Mouse (Mus musculus): ENCODE results near the gene Gm5800. TPM values are rescaled to one million over a fixed set of nuclear protein-coding genes. Genes with fewer than 3 reads are reported as not detected.

Gene Gm5800
- not detected for polyA plus RNA-seq (2017; shearing (Covaris generic))

GRCm38 (mm10) chr14:51717083-51717482 lies at the start of gene Gm5800:
Gene Gm5800, minus strand, starts transcription at chr14:51717183.

GRCm38 (mm10) chr14:51695368-51695767 lies 21.6 kb downstream of the Gm5800 start, which contains the start of gene Gm17079:
Gene Gm17079, minus strand, starts transcription at chr14:51695468.

Other genes with a start within 250 kb of the Gm5800 start
- not detected for gene Gm5622, start 164.4 kb downstream of the Gm5800 start, polyA plus RNA-seq (2017; shearing (Covaris generic))
- not detected for gene Gm17175, start 143.1 kb downstream of the Gm5800 start, polyA plus RNA-seq (2017; shearing (Covaris generic))
- gene Gm17174, start 125.0 kb downstream of the Gm5800 start, polyA plus RNA-seq (2017; shearing (Covaris generic)): not detected
- not detected for gene Gm17078, start 105.9 kb downstream of the Gm5800 start, polyA plus RNA-seq (2017; shearing (Covaris generic))
- gene Gm4181, start 81.5 kb downstream of the Gm5800 start, polyA plus RNA-seq (2017; shearing (Covaris generic)): not detected
- gene Gm17079, start 21.7 kb downstream of the Gm5800 start, polyA plus RNA-seq (2017; shearing (Covaris generic)): not detected
- not detected for gene Ang4, start 56.4 kb upstream of the Gm5800 start, polyA plus RNA-seq (2017; shearing (Covaris generic))
- gene AY358078, start 82.9 kb upstream of the Gm5800 start, polyA plus RNA-seq (2017; shearing (Covaris generic)): not detected
- 0.59 TPM for gene Ear6, start 136.5 kb upstream of the Gm5800 start, polyA plus RNA-seq (2017; shearing (Covaris generic))
- gene Mettl17, start 167.7 kb upstream of the Gm5800 start, polyA plus RNA-seq (2017; shearing (Covaris generic)): 38.5 TPM
- not detected for gene Slc39a2, start 175.7 kb upstream of the Gm5800 start, polyA plus RNA-seq (2017; shearing (Covaris generic))
- gene Ndrg2, start 197.0 kb upstream of the Gm5800 start, polyA plus RNA-seq (2017; shearing (Covaris generic)): 11.3 TPM
- gene Tppp2, start 201.2 kb upstream of the Gm5800 start, polyA plus RNA-seq (2017; shearing (Covaris generic)): not detected
- gene Rnase13, start 205.6 kb upstream of the Gm5800 start, polyA plus RNA-seq (2017; shearing (Covaris generic)): not detected

Data from effector memory CD4-positive, alpha-beta T cell, adult 7 months (primary cell).